Mouse (Mus musculus) adrenal gland, postnatal 4 days (tissue): ENCODE measurements around the gene Plxnd1. TPM values are rescaled to one million over a fixed set of nuclear protein-coding genes. Genes with fewer than 3 reads are reported as not detected.

Experiments used
- DNase-seq, 2 experiments: peaks; one replicate each; pipeline ENCODE4 v3.0.0; 2021 to 2022; ENCODE audit warnings: low spot score in 2 of 2, mixed read lengths in 2 of 2
- long read RNA-seq, 2 experiments: library from polyadenylated mRNA; stranded (forward); transcript quantifications; one replicate each; pipeline ENCODE4 v2.0.0; 2021
- total RNA-seq, 2 experiments: library from RNA; stranded (reverse); gene quantifications; 2 replicates each; pipeline ENCODE4 v1.2.3; 2021

The Plxnd1 gene
- total RNA-seq, result 100 to 1,000 TPM; 237 to 271 TPM
- long read RNA-seq, experiment 1, full-length matches to known transcripts, result 1 of 53 reads
- long read RNA-seq, experiment 1, partial matches to known transcripts, result 24 of 53 reads
- long read RNA-seq, experiment 1, other reads (novel, unspliced or antisense), result 28 of 53 reads
- long read RNA-seq, experiment 2, full-length matches to known transcripts, result 3 of 92 reads
- long read RNA-seq, experiment 2, partial matches to known transcripts, result 77 of 92 reads
- long read RNA-seq, experiment 2, other reads (novel, unspliced or antisense), result 12 of 92 reads

GRCm38 (mm10) chr6:115994877-115995520 is at the start of gene Plxnd1:
Plxnd1 (minus strand) TSS chr6:115995005.
- peak; percentile 92 to 94 for DNase-seq

DNA sequence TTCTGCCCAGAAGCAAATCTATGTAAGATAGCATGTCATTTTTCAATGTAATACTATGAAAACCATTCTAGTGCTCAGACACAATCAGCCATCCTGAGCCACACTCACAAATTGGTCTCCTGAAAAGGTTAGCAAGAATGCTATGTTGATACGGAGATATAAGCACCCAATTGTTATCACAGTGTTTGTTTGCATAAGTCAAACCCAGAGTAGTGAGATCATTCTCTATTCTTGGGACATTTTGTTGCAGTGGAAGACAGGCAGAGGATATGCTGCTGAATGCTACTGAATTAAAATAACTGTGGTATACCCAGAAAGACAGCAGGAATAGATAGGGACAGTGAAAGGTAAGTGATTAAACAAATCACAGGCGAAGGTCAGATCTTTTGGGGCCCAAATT is 49.2 kb upstream of the Plxnd1 start:
- no peak for DNase-seq

DNA sequence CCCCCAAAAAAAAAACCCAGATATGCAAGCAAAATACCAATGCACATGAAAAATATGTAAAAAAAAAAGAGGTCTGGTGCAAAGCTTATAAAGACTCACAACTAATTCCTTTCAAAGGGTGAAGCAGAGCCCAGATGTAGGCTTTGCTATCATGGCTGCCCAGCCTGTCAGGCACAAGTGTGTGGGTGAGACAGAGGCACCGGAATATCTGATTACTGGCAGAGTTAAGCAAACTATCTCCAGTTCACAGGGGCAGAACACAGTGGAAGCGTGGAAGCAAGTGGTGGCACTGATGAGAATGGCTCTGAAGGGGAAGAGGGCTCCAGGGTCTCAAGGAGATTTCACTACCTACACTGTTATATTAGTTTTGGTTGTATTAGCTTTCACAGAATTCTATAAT is 43.4 kb upstream of the Plxnd1 start:
- DNase-seq, result no peak

DNA sequence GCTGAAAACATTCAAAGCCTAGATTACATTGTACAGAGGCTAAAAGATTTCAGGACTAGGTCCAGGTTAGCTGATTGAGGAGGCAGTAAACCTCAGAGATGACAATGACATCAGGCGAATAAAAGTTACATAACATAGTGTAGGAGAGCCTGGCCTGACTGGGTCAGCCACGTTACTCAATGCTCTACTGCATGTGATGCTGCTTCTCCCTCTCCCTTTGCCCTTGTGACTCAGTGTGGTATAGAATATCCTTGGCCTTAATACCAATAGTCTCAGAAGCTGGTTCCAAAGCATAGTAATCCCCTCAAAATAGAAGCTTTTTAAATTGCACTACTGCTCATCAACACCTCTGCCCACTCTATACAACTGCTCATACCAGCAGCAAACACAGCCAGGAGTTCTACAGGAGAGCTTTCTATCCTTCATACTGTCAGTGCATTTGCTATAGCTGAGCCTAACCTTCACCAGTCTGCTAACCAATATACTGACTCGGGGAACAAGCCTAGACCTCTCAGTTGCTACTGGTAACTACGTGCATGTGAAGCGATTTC is 42.6 kb upstream of the Plxnd1 start:
- no peak for DNase-seq

DNA sequence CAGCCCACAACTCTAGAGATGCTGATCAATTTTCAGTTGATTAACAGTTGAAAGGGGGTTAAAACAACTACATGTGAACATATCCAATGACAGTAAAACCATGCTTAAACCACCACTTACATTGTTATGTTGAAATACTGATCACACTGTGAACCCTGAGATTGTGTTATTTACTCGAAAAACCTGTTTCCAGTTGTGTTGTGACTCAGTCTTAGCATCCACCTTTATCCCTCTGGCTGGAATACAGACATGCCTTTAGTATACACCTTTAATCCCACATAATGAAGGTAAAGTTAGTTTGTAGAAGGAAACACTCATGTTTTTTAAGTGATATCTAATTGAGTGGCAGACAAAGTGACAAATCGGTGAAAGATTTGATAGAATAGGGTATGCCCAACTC is 41.8 kb upstream of the Plxnd1 start:
- DNase-seq, result no peak

DNA sequence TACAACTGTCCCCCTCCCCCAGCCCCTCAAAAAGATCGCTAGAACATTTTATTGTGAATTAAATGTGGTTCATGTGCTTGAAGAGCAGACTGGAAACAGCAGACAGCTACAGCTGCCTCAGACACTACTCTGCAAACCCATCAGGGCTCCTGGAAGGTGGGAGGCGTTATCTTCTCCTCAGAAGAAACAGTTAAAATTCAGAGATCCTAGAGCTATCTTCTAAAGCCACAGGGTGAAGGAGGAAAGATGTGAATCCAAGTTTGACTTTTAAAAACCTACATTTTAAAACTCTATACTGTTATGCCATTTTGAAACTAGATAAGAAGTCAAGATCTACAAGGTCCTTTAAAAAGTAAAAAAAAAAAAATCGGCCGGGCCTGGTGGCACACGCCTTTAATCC is 36.2 kb upstream of the Plxnd1 start:
- DNase-seq, result no peak

GRCm38 (mm10) chr6:116024666-116025065 is 29.9 kb upstream of the Plxnd1 start:
- no peak for DNase-seq

DNA sequence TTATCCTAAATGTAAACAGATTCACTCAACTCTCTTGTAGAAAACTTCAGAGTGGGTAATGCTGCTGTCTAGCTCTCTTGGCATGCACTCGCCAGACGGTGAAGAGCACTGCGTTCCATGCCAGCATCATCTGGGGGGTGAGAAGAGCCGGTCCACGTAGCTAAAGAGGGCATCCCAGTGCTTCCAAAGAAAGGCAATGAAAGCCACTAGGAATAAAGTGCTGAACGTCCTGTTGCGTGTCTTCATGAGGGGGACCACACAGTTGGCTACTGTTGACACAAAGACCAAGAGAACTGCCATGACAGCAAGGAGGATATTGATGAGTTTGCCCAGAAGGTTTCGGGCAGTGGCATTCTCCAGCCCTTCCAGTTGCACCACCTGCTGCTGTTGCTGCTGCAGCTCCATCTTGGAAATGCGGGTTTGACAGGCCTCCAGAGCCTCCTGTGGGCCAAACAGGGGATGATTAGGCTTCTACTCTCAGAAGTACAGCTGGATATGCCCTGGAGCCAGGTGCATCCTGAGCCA is 27.2 kb upstream of the Plxnd1 start:
- DNase-seq, result no peak

DNA sequence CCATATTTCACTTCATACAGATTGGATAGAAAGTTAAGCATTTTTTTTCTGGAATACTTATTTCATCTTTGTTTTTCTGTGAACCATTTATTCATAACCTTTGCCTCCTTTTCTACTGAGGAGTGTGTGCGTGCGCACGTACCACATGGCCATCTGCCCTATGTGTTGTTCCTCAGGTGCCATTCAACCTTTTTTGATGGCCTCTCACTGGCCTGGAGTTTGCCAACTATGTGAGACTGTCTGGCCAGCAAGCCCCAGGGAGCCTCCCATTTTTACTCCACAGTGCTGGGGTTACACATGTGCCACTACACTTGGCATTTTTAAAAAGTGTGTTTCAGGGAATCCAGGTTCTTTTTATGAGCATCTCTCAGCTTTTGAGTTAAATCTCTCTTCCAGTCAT is 21.1 kb upstream of the Plxnd1 start:
- DNase-seq, result no peak

- DNase-seq, result no peak
Observed at GRCm38 (mm10) chr6:116014111-116014510, 19.3 kb upstream of the Plxnd1 start.

DNA sequence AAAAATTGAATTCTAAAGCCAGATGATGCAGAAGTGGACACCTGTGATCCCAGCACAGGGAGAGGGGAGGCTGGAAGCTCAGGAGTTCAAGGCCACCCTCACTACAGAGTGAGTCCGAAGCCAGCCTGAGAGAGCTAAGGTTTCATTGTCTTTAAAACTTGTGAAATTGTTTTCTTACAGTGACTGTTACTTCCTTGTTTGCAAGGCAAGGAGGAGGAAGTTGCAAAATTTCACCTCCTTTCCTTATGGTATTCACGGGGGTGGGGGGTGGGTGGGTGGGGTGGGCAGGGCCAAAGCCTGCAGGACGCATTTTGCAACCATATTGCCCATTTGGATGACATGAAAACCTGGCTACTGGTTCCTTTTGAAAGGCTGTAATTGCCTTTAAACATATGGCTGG is 18.9 kb upstream of the Plxnd1 start:
- DNase-seq, result no peak

- DNase-seq, result peak in 1 of 2 experiments; percentile 79
Observed at GRCm38 (mm10) chr6:116010541-116010940, 15.7 kb upstream of the Plxnd1 start.

DNA sequence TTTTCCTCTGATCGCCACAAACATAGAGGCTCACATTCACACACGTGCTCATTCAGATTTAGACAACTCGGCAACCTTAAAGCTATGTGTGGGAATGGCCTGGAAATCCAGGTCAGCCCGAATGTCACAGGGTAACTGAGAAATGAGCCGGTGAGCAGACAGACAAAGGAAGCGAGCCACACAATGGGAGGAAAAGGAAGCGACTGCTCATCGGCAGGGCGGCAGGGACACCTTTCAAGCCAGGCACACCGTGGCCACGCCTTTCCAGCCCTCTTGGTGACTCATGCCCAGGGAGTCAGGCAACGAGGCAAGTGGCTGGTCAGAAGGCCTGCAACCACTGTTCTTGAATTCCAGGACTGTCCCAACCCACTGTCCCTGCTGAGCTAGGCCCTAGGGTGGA is 14.6 kb upstream of the Plxnd1 start:
- DNase-seq, result no peak

GRCm38 (mm10) chr6:116007561-116008173 is 12.9 kb upstream of the Plxnd1 start:
- DNase-seq, result no peak

DNA sequence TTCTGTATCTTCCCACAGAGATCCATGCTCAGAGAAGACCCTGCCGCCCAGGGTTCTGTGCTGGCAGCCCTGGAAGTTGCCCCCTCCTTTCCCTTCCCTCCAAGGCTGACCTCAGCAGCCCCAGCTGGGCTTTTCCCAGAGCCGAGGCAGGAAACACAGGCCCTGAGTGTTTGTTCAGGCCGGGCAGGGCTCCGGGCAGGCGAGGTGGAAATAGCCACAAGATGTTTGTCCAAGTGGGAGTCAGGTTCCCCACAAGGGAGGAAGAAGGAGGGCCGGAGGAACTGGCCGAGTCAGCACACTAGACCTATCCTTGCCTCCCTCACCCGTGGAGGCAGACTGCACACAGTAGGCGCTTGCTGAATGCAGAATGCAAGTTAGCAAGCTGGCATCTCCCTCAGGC is 11.9 kb upstream of the Plxnd1 start:
- DNase-seq, result no peak

DNA sequence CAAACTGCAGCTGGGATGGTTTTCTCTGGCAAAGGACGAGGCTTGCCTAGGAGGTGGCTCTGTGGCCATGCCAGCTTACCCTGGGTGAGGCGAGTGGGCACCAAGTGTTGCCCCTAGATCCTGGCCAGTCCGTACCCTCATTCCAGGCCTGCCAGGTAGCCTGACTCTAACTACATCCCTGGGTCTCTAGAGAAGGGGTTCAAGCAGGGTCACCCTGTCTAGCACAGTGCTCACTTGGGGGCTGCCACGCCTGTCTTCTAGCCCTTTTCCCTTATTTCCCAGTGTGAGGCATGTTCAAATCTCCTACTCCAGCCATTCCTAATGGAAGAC is 11.1 kb upstream of the Plxnd1 start:
- no peak for DNase-seq

DNA sequence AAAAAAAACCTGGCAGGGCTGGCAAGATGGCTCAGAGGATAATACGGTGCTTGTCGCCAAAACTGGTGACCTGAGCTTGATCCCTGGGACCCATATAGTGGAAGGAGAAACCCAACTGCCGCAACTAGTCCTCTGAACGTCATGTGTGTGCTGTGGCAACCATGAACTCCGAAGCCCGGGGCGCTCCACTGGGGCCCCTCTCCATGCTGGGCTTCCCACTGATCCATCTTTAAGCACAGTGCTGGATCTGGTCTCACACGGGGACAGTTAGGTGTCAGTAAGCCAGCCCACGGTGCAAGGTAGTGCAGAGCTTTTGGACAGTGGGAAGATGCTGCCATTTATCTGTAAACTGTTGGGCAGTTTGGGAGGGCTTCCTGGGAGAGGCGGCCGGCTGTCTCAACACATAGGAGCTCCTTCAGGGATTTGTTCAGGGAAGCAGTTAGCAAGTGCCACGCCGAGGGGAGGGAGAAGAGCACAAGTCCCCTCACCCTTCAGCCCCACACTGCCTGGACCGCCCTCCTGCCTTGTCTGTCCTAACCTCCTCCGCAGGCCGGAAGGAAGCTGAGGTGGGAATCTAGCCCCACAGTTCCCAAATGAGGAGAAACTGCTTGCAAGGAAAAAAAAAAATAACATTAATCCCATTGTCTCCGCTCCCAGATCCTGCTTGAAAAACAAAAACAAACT is 10.6 kb upstream of the Plxnd1 start:
- DNase-seq, result no peak

- DNase-seq, result no peak
Observed at GRCm38 (mm10) chr6:116004716-116005115, 9.9 kb upstream of the Plxnd1 start.

DNA sequence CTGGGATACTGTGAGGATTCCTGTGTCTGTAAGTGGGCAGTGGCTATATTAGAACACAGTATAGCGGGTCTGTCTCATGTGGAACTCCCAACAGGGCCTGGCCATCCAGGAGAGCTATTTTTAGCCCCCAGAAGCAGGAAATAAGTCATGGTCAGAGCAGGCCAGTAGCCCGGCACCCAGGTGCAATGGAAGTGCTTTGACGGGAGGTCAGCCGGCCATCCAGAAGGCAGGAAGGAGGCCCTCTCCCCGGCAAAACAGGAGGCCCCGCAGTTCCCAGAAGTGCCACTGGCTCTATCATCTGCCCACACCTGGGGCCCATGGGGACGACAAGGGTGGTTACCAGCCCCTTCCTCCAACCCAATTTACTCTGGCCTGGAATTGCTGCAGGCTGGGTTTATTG is 9.3 kb upstream of the Plxnd1 start:
- DNase-seq, result no peak

- no peak for DNase-seq
Observed at GRCm38 (mm10) chr6:116003516-116003915, 8.7 kb upstream of the Plxnd1 start.

DNA sequence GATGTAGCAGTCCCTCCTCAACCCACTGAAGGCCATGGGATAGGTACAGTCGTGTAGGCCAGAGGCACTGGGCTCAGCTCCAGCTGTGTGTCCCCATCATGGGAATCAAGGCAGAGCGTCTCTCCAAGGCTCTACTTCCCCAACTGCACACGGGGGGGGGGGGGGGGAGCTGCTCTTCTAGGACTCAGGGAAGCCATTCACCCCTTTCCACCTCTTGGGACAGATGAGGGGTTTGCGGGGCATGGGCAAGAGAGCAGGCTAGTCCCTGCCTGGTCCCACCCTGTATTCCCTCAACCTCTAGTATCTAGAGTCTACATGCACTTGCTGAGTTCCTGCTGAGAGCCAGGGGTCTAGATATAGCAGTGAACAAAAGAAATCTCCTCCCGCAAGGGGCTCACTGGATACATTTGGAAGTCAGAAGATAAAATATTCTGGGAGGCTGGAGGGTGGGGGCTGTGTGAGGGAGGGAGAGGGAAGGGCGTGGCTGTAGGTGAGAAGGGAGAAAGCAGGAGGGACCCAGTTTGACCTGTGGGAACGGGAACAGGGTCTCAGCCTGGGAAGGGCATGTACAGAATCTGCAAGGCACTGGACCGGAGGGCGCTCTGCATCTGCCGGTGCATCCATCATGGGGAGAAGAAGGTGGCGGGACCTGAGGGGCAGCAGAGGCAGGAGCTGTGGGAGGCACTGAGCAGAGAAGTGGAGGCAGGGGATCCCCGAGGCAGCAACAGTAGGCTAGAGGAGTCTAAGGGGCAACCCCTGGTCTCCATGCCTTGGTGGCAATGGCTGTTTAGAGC is 7.7 kb upstream of the Plxnd1 start:
- no peak for DNase-seq
